Mouse (Mus musculus) liver, embryonic 15.5 days (tissue): ENCODE results near the gene Agap1. TPM values are rescaled to one million over a fixed set of nuclear protein-coding genes. Genes with fewer than 3 reads are reported as not detected.

Experiments
- ATAC-seq: fragments of 200-750 bp; cut with Nextera tagmentation; 2 replicates; pipeline ENCODE4 v1.8.0; 2017; ENCODE audit warnings: moderate number of reproducible peaks, mild to moderate bottlenecking, moderate library complexity; ENCODE audit not compliant: insufficient read depth
- H3K27ac ChIP-seq: fragments of 300-500 bp; sonication (generic); replicated peaks from 2 replicates; pipeline ENCODE4 v1.5.1; 2015; ENCODE audit warnings: mild to moderate bottlenecking, inconsistent platforms
- H3K27me3 ChIP-seq: fragments of 300-500 bp; sonication (generic); 2 replicates; pipeline ENCODE4 v1.6.1; 2015; ENCODE audit warnings: mild to moderate bottlenecking, inconsistent platforms
- H3K36me3 ChIP-seq: fragments of 300-500 bp; sonication (generic); replicated peaks from 2 replicates; pipeline ENCODE4 v1.6.1; 2015; ENCODE audit warnings: moderate library complexity, mild to moderate bottlenecking, inconsistent platforms
- H3K4me1 ChIP-seq: fragments of 300-500 bp; sonication (generic); replicated peaks from 2 replicates; pipeline ENCODE4 v1.6.1; 2015; ENCODE audit warnings: inconsistent platforms
- H3K4me2 ChIP-seq: fragments of 300-500 bp; sonication (generic); 2 replicates; pipeline ENCODE4 v1.6.1; 2015; ENCODE audit warnings: moderate library complexity, mild to moderate bottlenecking, inconsistent platforms
- H3K4me3 ChIP-seq: fragments of 300-500 bp; sonication (generic); replicated peaks from 2 replicates; pipeline ENCODE4 v1.5.1; 2015; ENCODE audit warnings: mild to moderate bottlenecking, inconsistent platforms
- H3K9ac ChIP-seq: fragments of 300-500 bp; sonication (generic); 2 replicates; pipeline ENCODE4 v1.6.1; 2015; ENCODE audit warnings: moderate library complexity, mild to moderate bottlenecking, inconsistent platforms
- H3K9me3 ChIP-seq: fragments of 300-500 bp; sonication (generic); replicated peaks from 2 replicates; pipeline ENCODE4 v1.6.1; 2016; ENCODE audit warnings: inconsistent platforms
- WGBS: fragments of 180-500 bp; shearing (Covaris S2); methylation state at CpG from one replicate; pipeline ENCODE4 v1.1.7; 2015; ENCODE audit warnings: mixed read lengths; ENCODE audit not compliant: insufficient replicate concordance; 5-methylcytosine and 5-hydroxymethylcytosine counted together
- polyA plus RNA-seq: library from polyadenylated mRNA; unstranded; fragments of >200 nt; fragmentation: Nextera tagmentation; extraction: Ambion mirVana; gene quantifications from 2 replicates; pipeline ENCODE4 v1.2.1, GENCODE M21; 2015

The Agap1 gene
- polyA plus RNA-seq, 1 experiment from 2014 or later = 1.3 TPM

GRCm38 (mm10) chr1:89718782-89719403 is 264.3 kb downstream of the Agap1 start:
- H3K9ac ChIP-seq = no peak overlapping the region
- H3K4me2 ChIP-seq = no peak overlapping the region
- H3K27ac ChIP-seq = no peak overlapping the region
- no peak for ATAC-seq
- H3K36me3 ChIP-seq = no peaks in the 10 kb centered on the region
- H3K4me3 ChIP-seq = no peak overlapping the region
- no peaks in the 10 kb centered on the region for H3K27me3 ChIP-seq
- 41% methylated on average over 7 of the region's 7 CpGs for WGBS
- peaks cover 6% of the 10 kb centered on the region; the same call in 1 of the 2 replicates for H3K4me1 ChIP-seq
- no peaks in the 10 kb centered on the region for H3K9me3 ChIP-seq

GRCm38 (mm10) chr1:89724141-89724540 is 269.5 kb downstream of the Agap1 start:
- WGBS = 53% methylated on average over 3 of the region's 3 CpGs
- H3K4me3 ChIP-seq = no peak overlapping the region
- no peak for ATAC-seq
- no peaks in the 10 kb centered on the region for H3K4me1 ChIP-seq
- H3K27ac ChIP-seq = no peak overlapping the region
- no peaks in the 10 kb centered on the region for H3K9me3 ChIP-seq
- no peaks in the 10 kb centered on the region for H3K27me3 ChIP-seq
- H3K9ac ChIP-seq = no peak overlapping the region
- no peaks in the 10 kb centered on the region for H3K36me3 ChIP-seq
- no peak overlapping the region for H3K4me2 ChIP-seq

- Histone ChIP-seq H3K27ac (no peak overlapping the region), H3K27me3 (no peaks in the 10 kb centered on the region), H3K9ac (no peak overlapping the region), H3K4me2 (no peak overlapping the region), H3K4me3 (no peak overlapping the region), H3K9me3 (no peaks in the 10 kb centered on the region), H3K36me3 (no peaks in the 10 kb centered on the region), H3K4me1 (no peaks in the 10 kb centered on the region)
- no peak for ATAC-seq
- 46% methylated on average over 6 of the region's 6 CpGs for WGBS
Measured at GRCm38 (mm10) chr1:89724555-89724954, 269.9 kb downstream of the Agap1 start.

GRCm38 (mm10) chr1:89724957-89725356 is 270.4 kb downstream of the Agap1 start:
- no peak for ATAC-seq
- no peak overlapping the region for H3K9ac ChIP-seq
- H3K27me3 ChIP-seq = no peaks in the 10 kb centered on the region
- no peak overlapping the region for H3K4me3 ChIP-seq
- H3K4me1 ChIP-seq = no peaks in the 10 kb centered on the region
- H3K4me2 ChIP-seq = no peak overlapping the region
- no peak overlapping the region for H3K27ac ChIP-seq
- WGBS = 59% methylated on average over 9 of the region's 9 CpGs
- no peaks in the 10 kb centered on the region for H3K9me3 ChIP-seq
- H3K36me3 ChIP-seq = no peaks in the 10 kb centered on the region

- ATAC-seq = no peak
- Histone ChIP-seq H3K27ac (no peak overlapping the region), H3K9me3 (no peaks in the 10 kb centered on the region), H3K27me3 (no peaks in the 10 kb centered on the region), H3K36me3 (no peaks in the 10 kb centered on the region), H3K4me2 (no peak overlapping the region), H3K4me1 (no peaks in the 10 kb centered on the region), H3K9ac (no peak overlapping the region), H3K4me3 (no peak overlapping the region)
- 80% methylated on average over 6 of the region's 6 CpGs for WGBS
Measured at GRCm38 (mm10) chr1:89728481-89728880, 273.9 kb downstream of the Agap1 start.

- Histone ChIP-seq H3K4me1 (no peaks in the 10 kb centered on the region), H3K4me2 (no peak overlapping the region), H3K36me3 (no peaks in the 10 kb centered on the region), H3K27me3 (no peaks in the 10 kb centered on the region), H3K9me3 (no peaks in the 10 kb centered on the region), H3K4me3 (no peak overlapping the region), H3K27ac (no peak overlapping the region), H3K9ac (no peak overlapping the region)
- 47% methylated on average over 13 of the region's 13 CpGs for WGBS
- ATAC-seq = no peak
Measured at GRCm38 (mm10) chr1:89730589-89731195, 276.1 kb downstream of the Agap1 start.

GRCm38 (mm10) chr1:89734368-89734767 is 279.8 kb downstream of the Agap1 start:
- Histone ChIP-seq H3K9ac (no peak overlapping the region), H3K27me3 (no peaks in the 10 kb centered on the region), H3K9me3 (no peaks in the 10 kb centered on the region), H3K4me1 (no peaks in the 10 kb centered on the region), H3K4me3 (no peak overlapping the region), H3K27ac (no peak overlapping the region), H3K36me3 (no peaks in the 10 kb centered on the region), H3K4me2 (no peak overlapping the region)
- ATAC-seq = no peak
- 72% methylated on average over 9 of the region's 9 CpGs for WGBS

- Histone ChIP-seq H3K4me3 (no peak overlapping the region), H3K9me3 (no peaks in the 10 kb centered on the region), H3K4me2 (no peak overlapping the region), H3K27me3 (no peaks in the 10 kb centered on the region), H3K27ac (no peak overlapping the region), H3K4me1 (no peaks in the 10 kb centered on the region), H3K9ac (no peak overlapping the region), H3K36me3 (no peaks in the 10 kb centered on the region)
- 86% methylated on average over 6 of the region's 6 CpGs for WGBS
- ATAC-seq = no peak
Measured at GRCm38 (mm10) chr1:89735146-89735545, 280.5 kb downstream of the Agap1 start.

- Histone ChIP-seq H3K4me3 (no peak overlapping the region), H3K9ac (no peak overlapping the region), H3K4me2 (no peak overlapping the region), H3K9me3 (no peaks in the 10 kb centered on the region), H3K27ac (no peak overlapping the region), H3K4me1 (no peaks in the 10 kb centered on the region), H3K36me3 (no peaks in the 10 kb centered on the region), H3K27me3 (no peaks in the 10 kb centered on the region)
- ATAC-seq = no peak
- WGBS = 61% methylated on average over 6 of the region's 6 CpGs
Measured at GRCm38 (mm10) chr1:89736021-89736420, 281.4 kb downstream of the Agap1 start.

GRCm38 (mm10) chr1:89739067-89739774 is 284.6 kb downstream of the Agap1 start:
- ATAC-seq = no peak
- Histone ChIP-seq H3K36me3 (no peaks in the 10 kb centered on the region), H3K27me3 (no peaks in the 10 kb centered on the region), H3K9ac (no peak overlapping the region), H3K4me3 (no peak overlapping the region), H3K9me3 (no peaks in the 10 kb centered on the region), H3K27ac (no peak overlapping the region), H3K4me1 (no peaks in the 10 kb centered on the region), H3K4me2 (no peak overlapping the region)
- 76% methylated on average over 17 of the region's 17 CpGs for WGBS

GRCm38 (mm10) chr1:89739775-89740099 is 285.1 kb downstream of the Agap1 start:
- Histone ChIP-seq H3K4me3 (no peak overlapping the region), H3K9ac (no peak overlapping the region), H3K9me3 (no peaks in the 10 kb centered on the region), H3K27me3 (no peaks in the 10 kb centered on the region), H3K4me2 (no peak overlapping the region), H3K36me3 (no peaks in the 10 kb centered on the region), H3K4me1 (no peaks in the 10 kb centered on the region), H3K27ac (no peak overlapping the region)
- no peak for ATAC-seq
- WGBS = 59% methylated on average over 3 of the region's 3 CpGs
